Mouse (Mus musculus) skeletal muscle tissue, adult 2 months (tissue): ENCODE results near the gene Gdpd5.

Source experiments
- DNase-seq: peaks from one replicate; pipeline ENCODE4 v3.0.0-alpha.2; 2012; ENCODE audit warnings: low read depth, low spot score

Gdpd5 gene

GRCm38 (mm10) chr7:99404031-99404735 lies 23.0 kb downstream of the Gdpd5 start:
- DNase-seq = no peak

GRCm38 (mm10) chr7:99405386-99406155 lies 24.4 kb downstream of the Gdpd5 start:
- DNase-seq = no peak

- DNase-seq = no peak
Observed at GRCm38 (mm10) chr7:99407598-99407997, 26.4 kb downstream of the Gdpd5 start.

- DNase-seq = no peak
Observed at GRCm38 (mm10) chr7:99409441-99410222, 28.4 kb downstream of the Gdpd5 start.

- DNase-seq = no peak
Observed at GRCm38 (mm10) chr7:99410315-99410714, 29.1 kb downstream of the Gdpd5 start.

- DNase-seq = no peak
Observed at GRCm38 (mm10) chr7:99411047-99411779, 30.0 kb downstream of the Gdpd5 start.

- peak; percentile 33 for DNase-seq
Observed at GRCm38 (mm10) chr7:99415045-99415444, 33.8 kb downstream of the Gdpd5 start.

- DNase-seq = peak; percentile 82
Observed at GRCm38 (mm10) chr7:99419311-99419710, 38.1 kb downstream of the Gdpd5 start.

GRCm38 (mm10) chr7:99421006-99421405 lies 39.8 kb downstream of the Gdpd5 start:
- DNase-seq = no peak

GRCm38 (mm10) chr7:99424538-99425155 lies 43.4 kb downstream of the Gdpd5 start:
- no peak for DNase-seq

GRCm38 (mm10) chr7:99425706-99426105 lies 44.5 kb downstream of the Gdpd5 start:
- no peak for DNase-seq

- no peak for DNase-seq
Observed at GRCm38 (mm10) chr7:99427031-99427430, 45.8 kb downstream of the Gdpd5 start.

- DNase-seq = no peak
Observed at GRCm38 (mm10) chr7:99427987-99428386, 46.8 kb downstream of the Gdpd5 start.

- DNase-seq = no peak
Observed at GRCm38 (mm10) chr7:99428836-99429235, 47.6 kb downstream of the Gdpd5 start.

GRCm38 (mm10) chr7:99429786-99430185 lies 48.6 kb downstream of the Gdpd5 start:
- no peak for DNase-seq

GRCm38 (mm10) chr7:99430246-99430645 lies 49.0 kb downstream of the Gdpd5 start:
- no peak for DNase-seq

- DNase-seq = no peak
Observed at GRCm38 (mm10) chr7:99432248-99432647, 51.0 kb downstream of the Gdpd5 start.

- no peak for DNase-seq
Observed at GRCm38 (mm10) chr7:99432863-99433262, 51.6 kb downstream of the Gdpd5 start.

- no peak for DNase-seq
Observed at GRCm38 (mm10) chr7:99434672-99435250, 53.5 kb downstream of the Gdpd5 start.

GRCm38 (mm10) chr7:99436530-99436929 lies 55.3 kb downstream of the Gdpd5 start:
- DNase-seq = no peak

GRCm38 (mm10) chr7:99438881-99439280 lies 57.7 kb downstream of the Gdpd5 start:
- no peak for DNase-seq
